Mouse (Mus musculus) embryonic fibroblast, embryonic 13.5 days (primary cell): ENCODE data around the gene Cdk5rap2. TPM values are rescaled to one million over a fixed set of nuclear protein-coding genes. Genes with fewer than 3 reads are reported as not detected.

Source experiments
- H3K27ac ChIP-seq: 2 replicates; pipeline ENCODE4 v1.5.1; 2012; ENCODE audit warnings: low read length, control low read depth, inconsistent platforms; ENCODE audit not compliant: insufficient read depth
- H3K4me1 ChIP-seq: 2 replicates; pipeline ENCODE4 v1.6.1; 2011; ENCODE audit warnings: low read length; ENCODE audit not compliant: control insufficient read depth, insufficient read depth
- H3K4me3 ChIP-seq: 2 replicates; pipeline ENCODE4 v1.5.1; 2011; ENCODE audit warnings: mild to moderate bottlenecking, control low read depth, low read length; ENCODE audit not compliant: insufficient read depth
- CTCF ChIP-seq: IDR thresholded peaks from 2 replicates; pipeline ENCODE4 v1.5.1; 2011; ENCODE audit warnings: mild to moderate bottlenecking, control low read depth, low read length, moderate library complexity, borderline replicate concordance; ENCODE audit not compliant: insufficient read depth
- POLR2A ChIP-seq: IDR thresholded peaks from 2 replicates; pipeline ENCODE4 v1.6.1; 2011; ENCODE audit warnings: low read depth, mild to moderate bottlenecking, control low read depth, low read length, moderate library complexity
- polyA plus RNA-seq: library from polyadenylated mRNA; stranded (reverse); fragments of >200 nt; gene quantifications from 2 replicates; pipeline ENCODE4 v1.2.4, GENCODE M21; 2011; ENCODE audit warnings: low read depth; ENCODE audit not compliant: missing spikeins, insufficient read length

The Cdk5rap2 gene
- polyA plus RNA-seq, 1 experiment: 33.3 TPM

- H3K27ac ChIP-seq: no peak overlapping the region
- TF ChIP-seq CTCF (no peak), POLR2A (no peak)
- no peak overlapping the region for H3K4me3 ChIP-seq
- H3K4me1 ChIP-seq: no peaks in the 10 kb centered on the region
These were observed 88.7 kb downstream of the Cdk5rap2 start for GRCm38 (mm10) chr4:70321586-70321985.

- Histone ChIP-seq H3K4me1 (no peaks in the 10 kb centered on the region), H3K4me3 (no peak overlapping the region), H3K27ac (no peak overlapping the region)
- TF ChIP-seq POLR2A: no peak
- TF ChIP-seq CTCF: no peak
These were observed 98.1 kb downstream of the Cdk5rap2 start for GRCm38 (mm10) chr4:70312170-70312569.

GRCm38 (mm10) chr4:70311530-70311929 is 98.7 kb downstream of the Cdk5rap2 start:
- no peak for TF ChIP-seq POLR2A
- TF ChIP-seq CTCF: no peak
- H3K4me3 ChIP-seq: no peak overlapping the region
- no peak overlapping the region for H3K27ac ChIP-seq
- peaks cover 2% of the 10 kb centered on the region; the same call in 1 of the 2 replicates for H3K4me1 ChIP-seq

- TF ChIP-seq POLR2A (no peak), CTCF (peak; percentile 72; the same call in 1 of the 2 replicates)
- Histone ChIP-seq H3K27ac (no peak overlapping the region), H3K4me3 (no peak overlapping the region)
These were observed 103.0 kb downstream of the Cdk5rap2 start for GRCm38 (mm10) chr4:70307230-70307629.

GRCm38 (mm10) chr4:70303870-70304269 is 106.4 kb downstream of the Cdk5rap2 start:
- no peak overlapping the region for H3K4me3 ChIP-seq
- no peak overlapping the region for H3K27ac ChIP-seq
- H3K4me1 ChIP-seq: peaks cover 2% of the 10 kb centered on the region; the same call in 1 of the 2 replicates
- TF ChIP-seq CTCF (no peak), POLR2A (no peak)

More at GRCm38 (mm10) chr4:70307230-70307629, 103.0 kb downstream of the Cdk5rap2 start:
- H3K4me1 ChIP-seq: peaks cover 2% of the 10 kb centered on the region; the same call in 1 of the 2 replicates

GRCm38 (mm10) chr4:70301187-70301586 is 109.1 kb downstream of the Cdk5rap2 start:
- H3K4me3 ChIP-seq: no peak overlapping the region
- H3K27ac ChIP-seq: no peak overlapping the region

GRCm38 (mm10) chr4:70289361-70289760 is 120.9 kb downstream of the Cdk5rap2 start:
- TF ChIP-seq CTCF (no peak), POLR2A (no peak)
- Histone ChIP-seq H3K4me1 (no peaks in the 10 kb centered on the region), H3K27ac (no peak overlapping the region), H3K4me3 (no peak overlapping the region)

More at GRCm38 (mm10) chr4:70301187-70301586, 109.1 kb downstream of the Cdk5rap2 start:
- no peaks in the 10 kb centered on the region for H3K4me1 ChIP-seq
- TF ChIP-seq CTCF (no peak), POLR2A (no peak)

- Histone ChIP-seq H3K4me1 (no peaks in the 10 kb centered on the region), H3K27ac (no peak overlapping the region)
- TF ChIP-seq POLR2A: no peak
- no peak for TF ChIP-seq CTCF
These were observed 127.1 kb downstream of the Cdk5rap2 start for GRCm38 (mm10) chr4:70283163-70283562.

GRCm38 (mm10) chr4:70278882-70279281 is 131.4 kb downstream of the Cdk5rap2 start:
- Histone ChIP-seq H3K4me1 (no peaks in the 10 kb centered on the region), H3K27ac (no peak overlapping the region), H3K4me3 (no peak overlapping the region)
- TF ChIP-seq CTCF (no peak), POLR2A (no peak)

More at GRCm38 (mm10) chr4:70283163-70283562, 127.1 kb downstream of the Cdk5rap2 start:
- no peak overlapping the region for H3K4me3 ChIP-seq

- Histone ChIP-seq H3K27ac (no peak overlapping the region), H3K4me1 (no peaks in the 10 kb centered on the region), H3K4me3 (no peak overlapping the region)
- TF ChIP-seq POLR2A: no peak
- TF ChIP-seq CTCF: no peak
These were observed 132.2 kb downstream of the Cdk5rap2 start for GRCm38 (mm10) chr4:70278057-70278456.
